Mouse (Mus musculus) central nervous system, embryonic 14 days (tissue): ENCODE results near the gene Cdc42se2. TPM values are rescaled to one million over a fixed set of nuclear protein-coding genes. Genes with fewer than 3 reads are reported as not detected.

Source experiments
- polyA plus RNA-seq: library from polyadenylated mRNA; depleted of rRNA; stranded (reverse); fragments of >200 nt; gene quantifications from 2 replicates; pipeline ENCODE4 v1.2.3, GENCODE M21; 2012; rRNA removed

Cdc42se2 gene
- polyA plus RNA-seq: 92.3 and 114 TPM in 2 replicates

DNA sequence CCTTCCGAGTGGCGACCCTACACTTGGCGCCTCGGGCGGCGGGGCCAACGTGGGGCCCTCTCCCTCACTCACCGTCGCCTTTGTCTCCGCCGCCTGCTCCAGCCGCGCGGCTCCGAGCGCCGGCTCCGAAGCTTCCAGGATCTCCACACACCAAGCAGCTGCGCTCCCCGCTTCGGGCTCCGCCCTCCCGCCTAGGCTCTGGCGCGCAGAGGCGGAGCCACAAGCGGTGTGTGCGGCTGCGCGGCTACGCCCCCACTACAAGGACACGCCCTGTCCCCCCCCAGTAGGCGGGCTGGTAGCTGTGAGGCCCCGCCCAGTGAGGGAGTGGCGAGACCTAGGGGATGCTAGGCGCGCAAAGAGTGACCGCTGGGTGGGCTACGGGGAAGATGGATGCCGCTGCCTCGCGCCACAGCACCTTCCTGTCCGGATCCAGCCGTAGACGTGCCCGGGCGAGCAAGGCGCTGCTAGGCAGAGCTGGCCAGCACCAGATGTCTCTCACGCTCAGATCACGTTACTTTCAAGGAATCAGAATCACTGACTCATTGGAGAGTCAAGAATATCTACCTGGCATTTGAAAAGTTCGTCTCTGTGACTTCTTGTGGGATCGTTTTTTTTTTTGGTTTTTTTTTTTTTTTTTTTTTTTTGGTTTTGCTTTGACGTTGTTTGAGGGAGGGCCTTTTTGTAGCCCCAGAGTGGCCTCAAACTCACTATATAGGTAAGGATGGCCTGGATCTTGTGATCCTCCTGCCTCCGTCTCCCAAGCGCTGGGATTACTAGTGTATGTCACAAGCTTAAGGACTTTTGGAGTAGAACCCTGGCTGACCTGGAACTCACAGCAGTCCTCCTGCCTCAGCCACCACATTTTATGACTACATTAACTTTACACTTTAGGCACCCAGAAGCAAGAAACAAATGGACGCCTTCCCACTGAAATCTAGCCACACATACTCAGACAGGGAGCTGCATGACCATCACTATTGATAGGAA is at the start of gene Cdc42se2:
Gene Cdc42se2, minus strand, starts transcription at position 188 of the 987 bp plus-strand sequence.

Other genes with a start within 250 kb of the Cdc42se2 start
- 10.3 and 11.0 TPM in 2 replicates for gene Lyrm7, start 73.2 kb upstream of the Cdc42se2 start, polyA plus RNA-seq
- 803 and 913 TPM in 2 replicates for gene Hint1, start 78.7 kb upstream of the Cdc42se2 start, polyA plus RNA-seq
- 7.8 and 11.7 TPM in 2 replicates for gene Gpx3, start 114.8 kb upstream of the Cdc42se2 start, polyA plus RNA-seq
- gene Tnip1, start 175.2 kb upstream of the Cdc42se2 start, polyA plus RNA-seq: 12.7 and 17.1 TPM in 2 replicates
- gene Anxa6, start 245.8 kb upstream of the Cdc42se2 start, polyA plus RNA-seq: 40.9 and 90.3 TPM in 2 replicates